Mouse (Mus musculus): ENCODE data around the gene Hist1h1e.
"Not testable (repeated sequence)": the region's sequence is repeated elsewhere in the genome, so short reads cannot be mapped to it uniquely, and the experiment has no call there.

Gene Hist1h1e

GRCm38 (mm10) chr13:23592614-23593013 lies 29.7 kb downstream of the Hist1h1e start:
- DNase-seq (ENCODE audit: low read depth in 2 of 2, low spot score in 2 of 2) = no peak

- not testable (repeated sequence) for DNase-seq (ENCODE audit: low read depth in 2 of 2, low spot score in 2 of 2)
Observed at GRCm38 (mm10) chr13:23591886-23592285, 30.5 kb downstream of the Hist1h1e start.

GRCm38 (mm10) chr13:23591206-23591605 lies 31.2 kb downstream of the Hist1h1e start:
- DNase-seq (ENCODE audit: low read depth in 2 of 2, low spot score in 2 of 2) = no peak

GRCm38 (mm10) chr13:23586940-23587225 lies 35.5 kb downstream of the Hist1h1e start:
- DNase-seq (ENCODE audit: low read depth in 2 of 2, low spot score in 2 of 2) = no peak

- DNase-seq (ENCODE audit: low read depth in 2 of 2, low spot score in 2 of 2) = no peak
Observed at GRCm38 (mm10) chr13:23586099-23586939, 36.0 kb downstream of the Hist1h1e start.

GRCm38 (mm10) chr13:23585442-23586098 lies 36.8 kb downstream of the Hist1h1e start:
- DNase-seq (ENCODE audit: low read depth in 2 of 2, low spot score in 2 of 2) = peak; percentile 68 to 69

GRCm38 (mm10) chr13:23585029-23585441 lies 37.3 kb downstream of the Hist1h1e start:
- peak; percentile 62 to 70 for DNase-seq (ENCODE audit: low read depth in 2 of 2, low spot score in 2 of 2)

- no peak for DNase-seq (ENCODE audit: low read depth in 2 of 2, low spot score in 2 of 2)
Observed at GRCm38 (mm10) chr13:23584331-23584730, 38.0 kb downstream of the Hist1h1e start.

GRCm38 (mm10) chr13:23583387-23584068 lies 38.8 kb downstream of the Hist1h1e start:
- DNase-seq (ENCODE audit: low read depth in 2 of 2, low spot score in 2 of 2) = no peak

GRCm38 (mm10) chr13:23582219-23583056 lies 39.9 kb downstream of the Hist1h1e start:
- DNase-seq (ENCODE audit: low read depth in 2 of 2, low spot score in 2 of 2) = no peak

GRCm38 (mm10) chr13:23581408-23582218 lies 40.7 kb downstream of the Hist1h1e start, which contains the start of gene Hist1h4d:
Gene Hist1h4d, plus strand, starts transcription at chr13:23581598.
- DNase-seq (ENCODE audit: low read depth in 2 of 2, low spot score in 2 of 2) = peak; percentile 85 to 91

GRCm38 (mm10) chr13:23577835-23578234 lies 44.5 kb downstream of the Hist1h1e start:
- DNase-seq (ENCODE audit: low read depth in 2 of 2, low spot score in 2 of 2) = no peak

- DNase-seq (ENCODE audit: low read depth in 2 of 2, low spot score in 2 of 2) = no peak
Observed at GRCm38 (mm10) chr13:23576906-23577639, 45.3 kb downstream of the Hist1h1e start.

GRCm38 (mm10) chr13:23576351-23576881 lies 45.9 kb downstream of the Hist1h1e start:
- DNase-seq (ENCODE audit: low read depth in 2 of 2, low spot score in 2 of 2) = no peak

GRCm38 (mm10) chr13:23575864-23576313 lies 46.5 kb downstream of the Hist1h1e start:
- not testable (repeated sequence) for DNase-seq (ENCODE audit: low read depth in 2 of 2, low spot score in 2 of 2)

- DNase-seq (ENCODE audit: low read depth in 2 of 2, low spot score in 2 of 2) = no peak
Observed at GRCm38 (mm10) chr13:23575271-23575851, 47.0 kb downstream of the Hist1h1e start, which contains the start of gene Hist1h3d. Gene Hist1h3d, plus strand, starts transcription at chr13:23575763.

- not testable (repeated sequence) for DNase-seq (ENCODE audit: low read depth in 2 of 2, low spot score in 2 of 2)
Observed at GRCm38 (mm10) chr13:23574546-23575170, 47.7 kb downstream of the Hist1h1e start.

- peak; percentile 68 to 76 for DNase-seq (ENCODE audit: low read depth in 2 of 2, low spot score in 2 of 2)
Observed at GRCm38 (mm10) chr13:23573898-23574524, 48.3 kb downstream of the Hist1h1e start, which contains the start of the genes Hist1h2bf and Hist1h2ad. Gene Hist1h2bf, minus strand, starts transcription at chr13:23574196. Gene Hist1h2ad, plus strand, starts transcription at chr13:23574381.
